Mouse (Mus musculus) heart, embryonic 10.5 days (tissue): ENCODE results near the gene Fbxo48. TPM values are rescaled to one million over a fixed set of nuclear protein-coding genes. Genes with fewer than 3 reads are reported as not detected.

Experiments used
- DNase-seq: peaks from one replicate; pipeline ENCODE4 v3.0.0-alpha.2; 2017; ENCODE audit warnings: low spot score
- H3K27ac ChIP-seq: fragments of 300-500 bp; sonication (generic); 2 replicates; pipeline ENCODE4 v1.5.1; 2016; ENCODE audit warnings: mild to moderate bottlenecking
- H3K27me3 ChIP-seq: fragments of 300-500 bp; sonication (generic); 2 replicates; pipeline ENCODE4 v1.6.1; 2016; ENCODE audit warnings: mild to moderate bottlenecking; ENCODE audit not compliant: poor library complexity, insufficient read depth, severe bottlenecking
- H3K36me3 ChIP-seq: fragments of 300-500 bp; sonication (generic); 2 replicates; pipeline ENCODE4 v1.6.1; 2016; ENCODE audit warnings: mild to moderate bottlenecking, moderate library complexity
- H3K4me1 ChIP-seq: fragments of 300-500 bp; sonication (generic); 2 replicates; pipeline ENCODE4 v1.6.1; 2016; ENCODE audit warnings: mild to moderate bottlenecking
- H3K4me3 ChIP-seq: fragments of 300-500 bp; sonication (generic); 2 replicates; pipeline ENCODE4 v1.5.1; 2016; ENCODE audit warnings: mild to moderate bottlenecking, moderate library complexity
- H3K9me3 ChIP-seq: fragments of 300-500 bp; sonication (generic); 2 replicates; pipeline ENCODE4 v1.6.1; 2016; ENCODE audit warnings: mild to moderate bottlenecking, moderate library complexity
- WGBS: fragments of 180-500 bp; shearing (Covaris S2); methylation state at CpG from one replicate; pipeline ENCODE4 v1.1.7; 2016; 5-methylcytosine and 5-hydroxymethylcytosine counted together
- polyA plus RNA-seq: library from polyadenylated mRNA; unstranded; fragments of >200 nt; fragmentation: Nextera tagmentation; extraction: Ambion mirVana; gene quantifications from 2 replicates; pipeline ENCODE4 v1.2.1, GENCODE M21; 2016

The Fbxo48 gene
- polyA plus RNA-seq, 1 experiment from 2014 or later = 1.7 TPM

- WGBS = 82% methylated on average over 5 of the region's 5 CpGs
- Histone ChIP-seq H3K4me1 (peaks cover 2% of the 10 kb centered on the region; the same call in 1 of the 2 replicates), H3K4me3 (no peak overlapping the region), H3K27ac (no peak overlapping the region), H3K9me3 (no peaks in the 10 kb centered on the region), H3K27me3 (no peaks in the 10 kb centered on the region), H3K36me3 (no peaks in the 10 kb centered on the region)
- no peak for DNase-seq
These were observed 27.1 kb downstream of the Fbxo48 start for GRCm38 (mm10) chr11:16978161-16978707.

- no peak for DNase-seq
- H3K9me3 ChIP-seq = no peaks in the 10 kb centered on the region
- 75% methylated on average over 7 of the region's 7 CpGs for WGBS
- H3K4me3 ChIP-seq = no peak overlapping the region
- no peaks in the 10 kb centered on the region for H3K36me3 ChIP-seq
- H3K27ac ChIP-seq = no peak overlapping the region
- H3K27me3 ChIP-seq = no peaks in the 10 kb centered on the region
- H3K4me1 ChIP-seq = no peaks in the 10 kb centered on the region
These were observed 35.5 kb downstream of the Fbxo48 start for GRCm38 (mm10) chr11:16986550-16987187.

- Histone ChIP-seq H3K27me3 (no peaks in the 10 kb centered on the region), H3K36me3 (no peaks in the 10 kb centered on the region), H3K27ac (no peak overlapping the region), H3K4me3 (no peak overlapping the region), H3K4me1 (no peaks in the 10 kb centered on the region), H3K9me3 (no peaks in the 10 kb centered on the region)
- WGBS = 69% methylated on average over 6 of the region's 6 CpGs
- DNase-seq = no peak
These were observed 36.7 kb downstream of the Fbxo48 start for GRCm38 (mm10) chr11:16987745-16988328.

GRCm38 (mm10) chr11:16989885-16990284 lies 38.7 kb downstream of the Fbxo48 start:
- H3K4me3 ChIP-seq = no peak overlapping the region
- H3K27ac ChIP-seq = no peak overlapping the region
- no peaks in the 10 kb centered on the region for H3K9me3 ChIP-seq
- H3K36me3 ChIP-seq = no peaks in the 10 kb centered on the region
- 81% methylated on average over 5 of the region's 5 CpGs for WGBS
- H3K27me3 ChIP-seq = no peaks in the 10 kb centered on the region
- no peaks in the 10 kb centered on the region for H3K4me1 ChIP-seq
- DNase-seq = no peak

- WGBS = 81% methylated on average over 6 of the region's 6 CpGs
- H3K36me3 ChIP-seq = no peaks in the 10 kb centered on the region
- no peaks in the 10 kb centered on the region for H3K4me1 ChIP-seq
- no peak for DNase-seq
- H3K9me3 ChIP-seq = no peaks in the 10 kb centered on the region
- H3K27ac ChIP-seq = no peak overlapping the region
- H3K27me3 ChIP-seq = no peaks in the 10 kb centered on the region
- H3K4me3 ChIP-seq = no peak overlapping the region
These were observed 41.7 kb downstream of the Fbxo48 start for GRCm38 (mm10) chr11:16992880-16993279.

GRCm38 (mm10) chr11:16996818-16997217 lies 45.6 kb downstream of the Fbxo48 start:
- no peaks in the 10 kb centered on the region for H3K36me3 ChIP-seq
- DNase-seq = no peak
- no peaks in the 10 kb centered on the region for H3K4me1 ChIP-seq
- H3K27ac ChIP-seq = no peak overlapping the region
- no peaks in the 10 kb centered on the region for H3K9me3 ChIP-seq
- no peaks in the 10 kb centered on the region for H3K27me3 ChIP-seq
- no peak overlapping the region for H3K4me3 ChIP-seq

GRCm38 (mm10) chr11:16997465-16997864 lies 46.3 kb downstream of the Fbxo48 start:
- no peak overlapping the region for H3K27ac ChIP-seq
- H3K4me3 ChIP-seq = no peak overlapping the region
- DNase-seq = no peak
- H3K27me3 ChIP-seq = no peaks in the 10 kb centered on the region
- no peaks in the 10 kb centered on the region for H3K4me1 ChIP-seq
- H3K9me3 ChIP-seq = no peaks in the 10 kb centered on the region
- no peaks in the 10 kb centered on the region for H3K36me3 ChIP-seq

- Histone ChIP-seq H3K9me3 (no peaks in the 10 kb centered on the region), H3K4me3 (no peak overlapping the region), H3K27ac (no peak overlapping the region), H3K36me3 (no peaks in the 10 kb centered on the region), H3K27me3 (no peaks in the 10 kb centered on the region), H3K4me1 (no peaks in the 10 kb centered on the region)
- WGBS = 86% methylated on average over 4 of the region's 4 CpGs
- no peak for DNase-seq
These were observed 48.2 kb downstream of the Fbxo48 start for GRCm38 (mm10) chr11:16999387-16999786.

GRCm38 (mm10) chr11:16999933-17000332 lies 48.8 kb downstream of the Fbxo48 start:
- Histone ChIP-seq H3K27me3 (no peaks in the 10 kb centered on the region), H3K4me1 (no peaks in the 10 kb centered on the region), H3K27ac (no peak overlapping the region), H3K9me3 (no peaks in the 10 kb centered on the region), H3K4me3 (no peak overlapping the region), H3K36me3 (no peaks in the 10 kb centered on the region)
- no peak for DNase-seq

- DNase-seq = no peak
- 78% methylated on average over 9 of the region's 9 CpGs for WGBS
These were observed 49.5 kb downstream of the Fbxo48 start for GRCm38 (mm10) chr11:17000353-17001334.

GRCm38 (mm10) chr11:17002739-17003373 lies 51.7 kb downstream of the Fbxo48 start:
- no peak overlapping the region for H3K27ac ChIP-seq
- no peak for DNase-seq
- no peaks in the 10 kb centered on the region for H3K27me3 ChIP-seq
- H3K9me3 ChIP-seq = no peaks in the 10 kb centered on the region
- no peaks in the 10 kb centered on the region for H3K4me1 ChIP-seq
- 77% methylated on average over 7 of the region's 7 CpGs for WGBS
- H3K4me3 ChIP-seq = no peak overlapping the region
- H3K36me3 ChIP-seq = no peaks in the 10 kb centered on the region

More at GRCm38 (mm10) chr11:17000353-17001334, 49.5 kb downstream of the Fbxo48 start:
- no peak overlapping the region for H3K4me3 ChIP-seq
- no peaks in the 10 kb centered on the region for H3K36me3 ChIP-seq
- no peaks in the 10 kb centered on the region for H3K9me3 ChIP-seq
- H3K27ac ChIP-seq = no peak overlapping the region
- H3K4me1 ChIP-seq = no peaks in the 10 kb centered on the region
- H3K27me3 ChIP-seq = no peaks in the 10 kb centered on the region

- H3K27ac ChIP-seq = no peak overlapping the region
- no peaks in the 10 kb centered on the region for H3K27me3 ChIP-seq
- H3K4me3 ChIP-seq = no peak overlapping the region
- DNase-seq = no peak
- H3K9me3 ChIP-seq = no peaks in the 10 kb centered on the region
- H3K36me3 ChIP-seq = no peaks in the 10 kb centered on the region
- WGBS = 71% methylated on average over 3 of the region's 3 CpGs
- no peaks in the 10 kb centered on the region for H3K4me1 ChIP-seq
These were observed 52.6 kb downstream of the Fbxo48 start for GRCm38 (mm10) chr11:17003757-17004156.
